Mouse (Mus musculus) lung, embryonic 16.5 days (tissue): ENCODE results near the gene Inf2. TPM values are rescaled to one million over a fixed set of nuclear protein-coding genes. Genes with fewer than 3 reads are reported as not detected.

Source experiments
- ATAC-seq: fragments of 200-750 bp; cut with Nextera tagmentation; 2 replicates; pipeline ENCODE4 v1.8.0; 2017; ENCODE audit warnings: low read depth, mild to moderate bottlenecking, moderate library complexity
- H3K27ac ChIP-seq: fragments of 300-500 bp; sonication (generic); 2 replicates; pipeline ENCODE4 v1.5.1; 2014; ENCODE audit warnings: mild to moderate bottlenecking, control low read depth, low read length
- H3K27me3 ChIP-seq: fragments of 300-500 bp; sonication (generic); 2 replicates; pipeline ENCODE4 v1.6.1; 2014; ENCODE audit warnings: low read depth, low read length, mixed read lengths; ENCODE audit not compliant: control insufficient read depth, insufficient read depth
- H3K36me3 ChIP-seq: fragments of 300-500 bp; sonication (generic); 2 replicates; pipeline ENCODE4 v1.6.1; 2014; ENCODE audit warnings: low read length; ENCODE audit not compliant: control insufficient read depth, insufficient read depth
- H3K4me1 ChIP-seq: fragments of 300-500 bp; sonication (generic); replicated peaks from 2 replicates; pipeline ENCODE4 v1.6.1; 2014; ENCODE audit warnings: low read length, mixed read lengths; ENCODE audit not compliant: control insufficient read depth, insufficient read depth
- H3K4me2 ChIP-seq: fragments of 300-500 bp; sonication (generic); 2 replicates; pipeline ENCODE4 v1.6.1; 2014; ENCODE audit warnings: low read depth, low read length, control low read depth
- H3K4me3 ChIP-seq: fragments of 300-500 bp; sonication (generic); 2 replicates; pipeline ENCODE4 v1.5.1; 2014; ENCODE audit warnings: mild to moderate bottlenecking, low read length, control low read depth
- H3K9ac ChIP-seq: fragments of 300-500 bp; sonication (generic); 2 replicates; pipeline ENCODE4 v1.6.1; 2014; ENCODE audit warnings: low read length, control low read depth
- H3K9me3 ChIP-seq: fragments of 300-500 bp; sonication (generic); 2 replicates; pipeline ENCODE4 v1.6.1; 2016; ENCODE audit warnings: low read length; ENCODE audit not compliant: control insufficient read depth
- WGBS: fragments of 180-500 bp; shearing (Covaris S2); extraction: QIAGEN DNeasy Blood & Tissue Kit; methylation state at CpG from one replicate; pipeline ENCODE4 v1.1.7; 2014; 5-methylcytosine and 5-hydroxymethylcytosine counted together
- polyA plus RNA-seq: library from polyadenylated mRNA; unstranded; fragments of >200 nt; fragmentation: Nextera tagmentation; extraction: Ambion mirVana; gene quantifications from 2 replicates; pipeline ENCODE4 v1.2.1, GENCODE M21; 2015

Gene Inf2
- polyA plus RNA-seq, 1 experiment from 2014 or later, result 3.5 TPM

DNA sequence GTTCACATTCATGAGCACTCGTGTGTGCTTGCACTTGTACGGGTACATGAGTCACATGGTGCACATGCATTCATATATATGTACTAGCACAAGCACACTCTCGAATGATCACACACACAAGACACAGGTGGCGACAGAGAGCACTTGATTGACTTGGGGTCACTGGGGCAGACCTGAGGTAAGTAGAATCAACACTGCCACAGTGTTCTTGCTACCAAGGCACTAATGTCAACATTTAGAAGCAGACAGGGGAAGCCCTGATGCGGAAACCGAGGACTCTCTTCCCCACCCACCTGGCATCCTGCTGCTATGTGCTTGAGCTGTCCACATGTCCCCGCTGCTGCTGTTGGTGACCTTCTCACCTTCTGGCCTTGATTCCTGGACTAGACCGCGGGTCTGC lies 45.1 kb downstream of the Inf2 start:
- ATAC-seq, result no peak
- no peaks in the 10 kb centered on the region for H3K27me3 ChIP-seq
- H3K9ac ChIP-seq, result no peak overlapping the region
- 55% methylated on average over 9 of the region's 9 CpGs for WGBS
- H3K36me3 ChIP-seq, result no peaks in the 10 kb centered on the region
- no peak overlapping the region for H3K4me3 ChIP-seq
- H3K27ac ChIP-seq, result no peak overlapping the region
- no peak overlapping the region for H3K4me2 ChIP-seq
- H3K9me3 ChIP-seq, result no peaks in the 10 kb centered on the region
- H3K4me1 ChIP-seq, result peaks cover 25% of the 10 kb centered on the region

DNA sequence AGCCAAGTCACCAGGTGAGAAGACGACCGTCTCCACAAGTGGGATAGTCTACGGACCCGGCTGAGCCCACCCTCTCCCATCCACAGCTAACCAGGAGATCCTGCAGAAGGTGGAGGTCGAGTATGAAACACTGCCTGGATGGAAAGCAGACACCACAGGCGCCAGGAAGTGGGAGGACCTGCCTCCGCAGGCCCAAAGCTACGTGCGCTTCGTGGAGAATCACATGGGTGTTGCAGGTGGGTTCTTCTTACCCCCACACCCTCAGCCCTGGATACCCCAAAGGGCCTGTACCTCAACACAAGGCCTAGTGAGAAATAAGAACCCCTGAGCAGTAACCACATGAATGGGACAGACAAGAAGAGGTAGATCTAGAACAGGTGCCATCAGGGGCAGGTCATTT lies 50.9 kb downstream of the Inf2 start:
- no peak for ATAC-seq
- Histone ChIP-seq H3K9me3 (no peaks in the 10 kb centered on the region), H3K4me3 (no peak overlapping the region), H3K4me2 (no peak overlapping the region), H3K4me1 (peaks cover 1% of the 10 kb centered on the region; the same call in 1 of the 2 replicates), H3K9ac (no peak overlapping the region), H3K36me3 (no peaks in the 10 kb centered on the region), H3K27ac (no peak overlapping the region), H3K27me3 (no peaks in the 10 kb centered on the region)
- 76% methylated on average over 10 of the region's 10 CpGs for WGBS

DNA sequence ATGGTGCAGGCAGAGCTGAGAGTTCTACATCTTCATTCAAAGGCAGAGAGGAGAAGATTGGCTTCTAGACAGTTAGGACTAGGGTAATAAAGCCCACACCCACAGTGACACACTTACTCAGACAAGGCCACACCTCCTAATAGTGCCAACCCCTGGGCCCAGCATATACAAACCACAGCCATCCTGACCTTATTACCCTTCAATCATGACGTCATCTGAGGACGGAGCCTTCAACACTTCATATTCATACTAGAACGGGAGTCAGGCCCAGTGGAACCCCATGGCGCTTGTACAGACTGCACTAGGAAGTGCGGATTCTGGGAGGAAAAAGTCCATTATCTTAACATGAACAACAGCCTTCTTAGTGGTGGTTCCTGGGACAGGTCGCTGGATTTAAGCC lies 54.5 kb downstream of the Inf2 start:
- H3K9ac ChIP-seq, result no peak overlapping the region
- peaks cover 2% of the 10 kb centered on the region for H3K36me3 ChIP-seq
- no peak overlapping the region for H3K4me3 ChIP-seq
- 79% methylated on average over 6 of the region's 6 CpGs for WGBS
- no peak overlapping the region for H3K4me2 ChIP-seq
- no peak for ATAC-seq
- H3K27ac ChIP-seq, result no peak overlapping the region
- H3K27me3 ChIP-seq, result no peaks in the 10 kb centered on the region
- H3K4me1 ChIP-seq, result peaks cover 14% of the 10 kb centered on the region
- H3K9me3 ChIP-seq, result no peaks in the 10 kb centered on the region

DNA sequence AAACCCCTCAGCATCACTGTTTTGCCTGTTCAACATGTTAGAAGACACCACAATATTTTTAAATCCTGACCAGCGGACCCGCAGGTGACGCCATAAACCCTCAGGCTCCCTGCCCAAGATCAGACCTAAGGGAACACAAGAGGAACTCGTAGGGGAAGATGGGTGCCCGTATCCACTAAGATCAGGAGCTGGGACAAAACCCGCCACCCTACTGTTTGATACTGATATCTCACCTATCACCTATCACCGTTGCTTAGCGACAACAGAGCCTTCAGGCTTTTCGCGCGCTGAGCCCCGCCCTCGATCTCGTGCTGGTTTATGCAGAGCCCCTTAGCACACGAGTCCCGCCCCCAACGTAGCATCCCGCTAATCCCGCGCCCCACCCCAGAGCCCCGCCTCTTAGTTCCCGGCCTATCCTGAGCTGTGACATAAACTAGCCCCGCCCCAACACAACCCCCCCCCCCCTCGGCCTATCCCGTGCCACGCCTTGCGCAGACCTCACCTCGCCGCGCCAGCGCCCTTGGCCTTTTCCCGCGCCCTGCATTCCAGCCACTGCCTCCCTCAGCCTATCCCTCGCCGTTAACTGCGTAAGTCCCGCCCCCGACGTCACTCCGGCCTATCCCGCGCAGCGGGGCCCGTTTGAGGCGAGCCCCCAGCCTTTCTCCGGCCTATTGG lies 55.7 kb downstream of the Inf2 start, which contains the start of gene Siva1:
TSS of gene Siva1 (plus strand) at position 500 of the 675 bp plus-strand sequence.
- 1% methylated on average over 45 of the region's 46 CpGs for WGBS

DNA sequence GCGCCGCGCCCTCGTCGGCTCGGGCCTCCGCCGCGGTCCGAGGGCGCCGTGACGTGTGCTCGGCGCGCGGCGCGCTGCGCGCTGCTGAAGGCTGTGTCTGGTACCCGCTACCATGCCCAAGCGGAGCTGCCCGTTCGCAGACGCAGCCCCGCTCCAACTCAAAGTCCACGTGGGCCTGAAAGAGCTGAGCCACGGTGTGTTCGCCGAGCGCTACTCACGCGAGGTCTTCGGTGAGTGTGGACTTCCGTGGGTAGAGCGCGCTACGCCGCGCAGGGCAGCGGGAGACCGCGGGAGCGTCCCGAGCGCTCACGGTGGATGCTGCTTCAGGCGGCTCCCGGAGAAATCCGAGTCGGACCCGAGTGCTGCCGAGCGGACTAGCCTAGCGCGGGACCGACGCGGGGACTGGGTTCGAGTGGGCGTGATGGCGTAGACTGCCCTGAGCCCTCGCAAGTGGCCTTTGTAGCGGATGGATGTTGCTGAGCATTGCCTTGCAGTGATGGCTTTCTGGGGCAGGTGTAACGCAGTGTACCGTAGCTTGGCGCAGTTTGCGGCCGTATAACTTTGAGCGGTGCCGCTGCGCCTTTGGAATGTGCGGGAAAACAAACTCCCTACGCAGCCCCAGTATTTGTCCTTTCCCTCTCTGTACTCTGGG lies 56.4 kb downstream of the Inf2 start:
- Histone ChIP-seq H3K4me1 (peaks cover 14% of the 10 kb centered on the region), H3K27me3 (no peaks in the 10 kb centered on the region), H3K4me3 (peak overlapping the region; percentile 78), H3K9me3 (no peaks in the 10 kb centered on the region), H3K27ac (peak overlapping the region; percentile 88), H3K9ac (peak overlapping the region; percentile 71), H3K4me2 (peak overlapping the region; percentile 65), H3K36me3 (peaks cover 12% of the 10 kb centered on the region)
- no peak; the same call in none of the 2 replicates for ATAC-seq
- under 1% methylated on average over 75 of the region's 75 CpGs for WGBS

More for the DNA sequence above, 55.7 kb downstream of the Inf2 start, which contains the start of gene Siva1:
- no peaks in the 10 kb centered on the region for H3K27me3 ChIP-seq
- peak within 1 kb of the TSS; percentile 65 for H3K4me2 ChIP-seq
- H3K9me3 ChIP-seq, result no peaks in the 10 kb centered on the region
- peak within 1 kb of the TSS; percentile 78 for H3K4me3 ChIP-seq
- H3K36me3 ChIP-seq, result peaks cover 5% of the 10 kb centered on the region
- H3K4me1 ChIP-seq, result peaks cover 14% of the 10 kb centered on the region
- H3K27ac ChIP-seq, result peak within 1 kb of the TSS; percentile 88
- ATAC-seq, result peak; percentile 98
- H3K9ac ChIP-seq, result peak within 1 kb of the TSS; percentile 71

DNA sequence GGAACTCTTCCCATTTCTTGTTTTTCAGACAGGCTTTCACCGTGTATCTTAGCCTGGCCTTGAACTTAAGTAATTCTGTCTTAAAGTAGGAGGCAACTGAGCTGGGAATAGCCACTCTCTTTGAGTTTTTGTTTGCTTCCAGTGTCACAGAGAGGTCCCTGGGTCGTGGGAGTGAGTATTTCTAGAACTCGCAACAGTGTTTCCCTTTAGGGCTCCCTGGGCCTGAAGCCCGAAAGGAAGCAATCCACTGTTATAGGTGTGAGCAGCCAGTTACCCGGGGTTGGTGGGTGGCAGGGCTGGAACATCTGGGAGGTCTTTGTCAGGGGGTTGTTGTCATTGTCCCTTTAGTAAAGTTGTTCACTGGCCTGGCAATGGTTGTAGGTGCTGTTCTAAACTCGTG lies 57.6 kb downstream of the Inf2 start:
- H3K27me3 ChIP-seq, result no peaks in the 10 kb centered on the region
- no peaks in the 10 kb centered on the region for H3K9me3 ChIP-seq
- peaks cover 14% of the 10 kb centered on the region for H3K4me1 ChIP-seq
- peak overlapping the region; percentile 71 for H3K9ac ChIP-seq
- H3K4me2 ChIP-seq, result peak overlapping the region; percentile 65
- ATAC-seq, result no peak
- H3K27ac ChIP-seq, result 0 out of 2 replicates have a peak overlapping the region, but pooled peaks have one; percentile 5
- H3K36me3 ChIP-seq, result peaks cover 13% of the 10 kb centered on the region
- WGBS, result 35% methylated on average over 6 of the region's 6 CpGs
- H3K4me3 ChIP-seq, result peak overlapping the region; percentile 78

DNA sequence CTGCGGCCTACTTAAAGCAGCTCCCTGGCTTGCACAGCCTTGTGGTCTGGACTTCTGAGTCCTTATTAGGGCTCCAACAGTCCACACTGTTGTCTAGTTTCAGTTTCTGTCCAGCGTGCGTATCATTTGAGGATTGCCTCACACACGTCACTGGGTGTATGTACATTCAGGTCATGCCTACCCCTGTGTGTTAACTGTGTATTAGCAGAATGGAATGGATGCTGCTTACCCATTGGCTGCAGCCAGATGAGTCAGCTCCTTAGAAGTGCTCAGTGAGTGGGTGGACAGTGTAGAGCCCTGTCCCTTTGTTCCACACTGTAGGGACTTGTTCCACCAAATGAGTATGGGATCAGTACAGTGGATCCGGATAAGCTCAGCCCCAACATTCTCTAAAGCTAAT lies 59.5 kb downstream of the Inf2 start:
- Histone ChIP-seq H3K27me3 (no peaks in the 10 kb centered on the region), H3K36me3 (peaks cover 19% of the 10 kb centered on the region), H3K9me3 (no peaks in the 10 kb centered on the region), H3K9ac (no peak overlapping the region), H3K4me1 (peaks cover 18% of the 10 kb centered on the region), H3K4me3 (no peak overlapping the region), H3K4me2 (no peak overlapping the region), H3K27ac (no peak overlapping the region)
- WGBS, result 91% methylated on average over 5 of the region's 5 CpGs
- no peak for ATAC-seq

DNA sequence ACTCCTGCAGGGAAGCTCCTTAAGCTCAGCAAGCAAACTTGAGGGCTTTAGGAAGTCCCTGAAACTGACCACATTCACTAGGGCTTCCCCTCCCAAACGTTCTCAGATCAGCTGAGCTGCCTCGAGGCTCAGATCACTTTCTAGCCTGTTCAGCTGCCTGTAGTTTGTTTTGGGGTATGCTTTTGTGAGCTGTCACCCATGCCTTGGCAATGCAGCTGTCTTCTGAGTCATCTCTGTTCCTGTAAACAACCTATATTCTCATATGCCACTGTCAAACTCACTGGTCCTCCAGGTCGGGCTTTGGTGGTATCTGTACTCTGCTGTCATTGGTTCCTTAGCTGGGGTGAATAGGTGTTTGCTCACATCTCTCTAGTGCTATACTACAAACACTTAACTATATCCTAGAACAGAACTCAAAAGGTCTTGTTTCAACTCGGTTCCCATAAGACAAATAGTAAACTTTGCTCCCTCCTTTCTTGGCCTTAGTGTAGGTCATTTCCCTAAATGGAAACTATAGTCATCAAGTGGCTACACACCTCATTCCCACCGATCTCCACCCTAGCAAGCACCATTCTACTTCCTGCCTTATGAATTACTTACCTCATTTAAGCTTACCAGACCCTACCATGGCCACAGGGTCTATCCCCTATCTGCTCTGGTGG lies 63.3 kb downstream of the Inf2 start:
- Histone ChIP-seq H3K4me3 (no peak overlapping the region), H3K27ac (no peak overlapping the region), H3K9ac (no peak overlapping the region; the same call in 1 of the 2 replicates), H3K4me1 (0 out of 2 replicates have a peak, but pooled peaks cover 4% of the 10 kb centered on the region), H3K4me2 (no peak overlapping the region), H3K9me3 (no peaks in the 10 kb centered on the region), H3K27me3 (no peaks in the 10 kb centered on the region), H3K36me3 (peaks cover 49% of the 10 kb centered on the region)
- peak; percentile 32; the same call in 1 of the 2 replicates for ATAC-seq
- 49% methylated on average over 5 of the region's 5 CpGs for WGBS
